Mouse (Mus musculus) midbrain, embryonic 10.5 days (tissue): ENCODE measurements around the gene Ahnak. TPM values are rescaled to one million over a fixed set of nuclear protein-coding genes. Genes with fewer than 3 reads are reported as not detected.

Source experiments
- DNase-seq: peaks from one replicate; pipeline ENCODE4 v3.0.0-alpha.2; 2017; ENCODE audit warnings: low spot score
- H3K27ac ChIP-seq: fragments of 300-500 bp; sonication (generic); replicated peaks from 2 replicates; pipeline ENCODE4 v1.5.1; 2016; ENCODE audit warnings: mild to moderate bottlenecking
- H3K27me3 ChIP-seq: fragments of 300-500 bp; sonication (generic); 2 replicates; pipeline ENCODE4 v1.6.1; 2016; ENCODE audit warnings: low read depth, mild to moderate bottlenecking; ENCODE audit not compliant: poor library complexity, severe bottlenecking
- H3K36me3 ChIP-seq: fragments of 300-500 bp; sonication (generic); 2 replicates; pipeline ENCODE4 v1.6.1; 2016; ENCODE audit warnings: mild to moderate bottlenecking, moderate library complexity
- H3K4me1 ChIP-seq: fragments of 300-500 bp; sonication (generic); 2 replicates; pipeline ENCODE4 v1.6.1; 2016
- H3K4me3 ChIP-seq: fragments of 300-500 bp; sonication (generic); 2 replicates; pipeline ENCODE4 v1.5.1; 2016; ENCODE audit warnings: mild to moderate bottlenecking, moderate library complexity
- H3K9me3 ChIP-seq: fragments of 300-500 bp; sonication (generic); replicated peaks from 2 replicates; pipeline ENCODE4 v1.6.1; 2016; ENCODE audit warnings: mild to moderate bottlenecking
- WGBS: fragments of 180-500 bp; shearing (Covaris S2); methylation state at CpG from one replicate; pipeline ENCODE4 v1.1.7; 2016; 5-methylcytosine and 5-hydroxymethylcytosine counted together
- polyA plus RNA-seq: library from polyadenylated mRNA; unstranded; fragments of >200 nt; fragmentation: Nextera tagmentation; extraction: Ambion mirVana; gene quantifications from 2 replicates; pipeline ENCODE4 v1.2.1, GENCODE M21; 2016

Ahnak gene
- polyA plus RNA-seq, 1 experiment from 2014 or later, result 6.6 TPM

DNA sequence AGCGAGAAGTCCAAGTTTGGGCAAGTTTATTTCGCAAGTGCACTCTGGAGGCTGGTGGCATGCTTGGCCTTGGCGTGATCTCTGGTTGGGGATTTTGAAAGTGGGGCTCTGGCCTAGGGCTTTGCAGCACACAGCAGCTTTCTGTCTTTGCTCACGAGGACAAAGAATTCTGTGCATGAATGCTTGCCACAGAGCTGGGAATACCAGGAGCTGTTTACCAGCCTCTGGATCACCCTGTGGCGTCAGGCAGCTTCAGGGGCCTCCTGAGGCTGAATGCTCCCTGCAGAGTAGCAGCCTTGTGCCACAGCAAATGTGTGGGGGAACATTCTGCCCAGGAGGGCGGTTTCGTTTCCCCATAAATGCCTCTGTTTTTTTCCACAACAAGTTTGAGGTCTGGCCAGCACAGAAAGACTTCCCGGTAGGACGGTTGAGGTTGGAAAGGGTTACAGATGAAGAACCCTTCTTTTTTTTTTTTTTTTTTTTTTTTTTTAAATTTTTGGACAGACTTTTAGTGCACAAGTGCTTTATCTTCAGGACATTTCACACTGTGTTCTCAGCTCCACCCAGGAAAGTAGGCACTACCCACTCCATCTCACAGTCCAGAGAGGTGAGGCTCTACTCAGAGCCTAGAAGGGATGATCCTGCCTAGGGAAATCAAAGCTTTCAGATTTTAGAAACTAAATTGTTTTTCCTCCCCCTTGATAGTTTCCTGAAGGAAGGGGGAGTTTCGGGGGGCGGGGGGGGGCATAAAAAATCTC is 34.1 kb downstream of the Ahnak start:
- Histone ChIP-seq H3K9me3 (no peaks in the 10 kb centered on the region), H3K4me1 (no peaks in the 10 kb centered on the region), H3K27me3 (no peaks in the 10 kb centered on the region), H3K27ac (no peak overlapping the region), H3K36me3 (no peaks in the 10 kb centered on the region), H3K4me3 (no peak overlapping the region)
- 57% methylated on average over 11 of the region's 11 CpGs for WGBS
- no peak for DNase-seq

DNA sequence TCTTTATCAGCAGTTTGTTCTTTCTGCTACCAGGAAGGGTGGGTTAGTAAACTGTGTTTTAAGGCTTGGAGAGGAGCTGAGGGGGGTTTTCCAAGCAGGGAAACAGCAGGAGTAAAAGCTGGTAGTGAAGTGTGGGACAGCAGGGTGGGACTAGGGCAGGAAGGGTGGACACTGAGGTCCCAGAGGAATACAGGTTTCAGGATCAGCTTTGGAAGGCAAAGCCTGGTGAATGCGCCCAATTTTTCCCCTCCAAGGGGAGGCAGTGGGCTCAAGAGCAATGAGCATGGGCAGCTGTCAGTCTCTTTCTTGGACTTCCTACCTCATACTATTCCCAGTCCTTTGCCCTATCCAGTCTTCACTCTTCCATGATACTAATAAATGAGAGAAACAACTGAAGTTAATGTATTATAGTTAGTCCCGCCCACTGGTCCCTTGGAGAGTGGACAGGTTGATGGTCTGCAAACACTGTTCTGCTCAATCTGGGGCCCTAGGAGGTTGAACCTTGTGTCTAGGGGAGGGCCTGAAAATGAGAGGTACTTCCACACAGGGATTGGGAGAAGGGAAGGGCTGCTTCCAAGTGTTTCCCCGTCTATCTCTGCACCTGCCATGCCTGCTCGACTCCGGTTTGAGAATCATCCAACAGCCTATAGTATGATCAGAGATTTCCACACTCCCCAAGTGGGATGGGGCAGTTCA is 36.6 kb downstream of the Ahnak start:
- Histone ChIP-seq H3K4me1 (no peaks in the 10 kb centered on the region), H3K27ac (no peak overlapping the region), H3K9me3 (no peaks in the 10 kb centered on the region), H3K27me3 (no peaks in the 10 kb centered on the region), H3K4me3 (no peak overlapping the region), H3K36me3 (no peaks in the 10 kb centered on the region)
- DNase-seq, result no peak
- WGBS, result 96% methylated on average over 5 of the region's 5 CpGs

DNA sequence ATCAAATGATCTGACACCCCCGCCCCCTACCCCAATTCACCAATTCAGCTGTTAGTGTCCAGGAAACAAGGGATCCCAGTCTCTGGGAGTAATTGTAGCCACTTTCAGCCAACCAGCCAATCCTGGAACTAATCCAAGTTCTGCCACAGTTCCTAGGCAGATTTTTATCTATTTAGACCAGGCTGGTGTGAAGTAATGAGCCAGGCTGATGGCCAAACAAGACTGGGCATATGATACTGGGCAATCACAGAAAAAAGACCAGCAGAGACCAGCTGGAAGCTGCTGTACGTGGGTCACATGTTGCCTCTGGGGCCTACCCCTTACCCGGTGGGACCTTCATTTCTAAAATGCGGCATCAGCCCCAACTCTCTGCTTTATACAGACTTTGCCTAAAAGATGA is 37.5 kb downstream of the Ahnak start:
- no peaks in the 10 kb centered on the region for H3K9me3 ChIP-seq
- H3K4me1 ChIP-seq, result no peaks in the 10 kb centered on the region
- H3K27me3 ChIP-seq, result no peaks in the 10 kb centered on the region
- H3K27ac ChIP-seq, result no peak overlapping the region
- 95% methylated on average over 4 of the region's 4 CpGs for WGBS
- no peak overlapping the region for H3K4me3 ChIP-seq
- H3K36me3 ChIP-seq, result no peaks in the 10 kb centered on the region
- DNase-seq, result no peak

DNA sequence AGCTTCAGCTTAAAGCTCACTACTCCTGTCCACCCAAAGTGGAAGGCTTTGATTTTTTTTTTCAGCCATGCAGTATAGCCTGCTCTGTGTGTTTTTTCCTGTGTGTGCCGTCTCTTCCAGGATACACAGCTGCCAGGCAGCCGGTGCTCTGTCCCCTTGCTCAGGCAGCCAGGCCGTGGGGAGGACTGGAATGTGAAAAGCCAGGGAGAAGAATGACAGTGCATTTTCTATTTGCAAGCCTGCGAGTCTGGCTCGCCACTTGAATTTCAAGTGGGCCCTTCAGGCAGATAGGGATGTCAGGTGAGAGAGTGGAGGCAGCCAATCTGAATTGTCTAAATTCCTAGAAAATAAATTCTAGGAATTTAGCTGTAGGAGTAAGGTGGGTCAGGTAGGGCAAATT is 38.7 kb downstream of the Ahnak start:
- Histone ChIP-seq H3K27ac (no peak overlapping the region), H3K36me3 (no peaks in the 10 kb centered on the region), H3K9me3 (no peaks in the 10 kb centered on the region), H3K27me3 (no peaks in the 10 kb centered on the region), H3K4me1 (no peaks in the 10 kb centered on the region), H3K4me3 (no peak overlapping the region)
- WGBS, result 42% methylated on average over 5 of the region's 5 CpGs
- no peak for DNase-seq

DNA sequence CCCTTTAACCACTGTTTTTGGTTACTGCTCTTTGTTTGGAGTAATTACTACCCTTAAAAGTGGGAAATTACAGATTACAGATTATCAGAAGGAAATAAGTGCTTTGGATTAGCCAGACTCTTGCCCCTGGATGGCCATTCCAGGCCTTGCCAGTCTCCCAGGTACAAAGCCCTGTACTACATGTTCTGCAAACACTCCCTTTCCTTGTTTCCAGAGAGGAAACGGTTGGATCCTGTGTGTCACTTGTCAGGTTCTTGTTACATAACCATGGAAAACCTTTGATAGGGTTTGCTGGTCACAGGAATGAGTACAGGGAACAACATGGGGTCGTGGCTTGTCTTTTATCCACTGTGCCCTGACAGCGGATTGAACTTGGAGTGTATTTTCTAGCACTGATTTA is 39.3 kb downstream of the Ahnak start:
- no peak overlapping the region for H3K4me3 ChIP-seq
- DNase-seq, result no peak
- H3K27ac ChIP-seq, result no peak overlapping the region
- H3K27me3 ChIP-seq, result no peaks in the 10 kb centered on the region
- H3K9me3 ChIP-seq, result no peaks in the 10 kb centered on the region
- H3K4me1 ChIP-seq, result no peaks in the 10 kb centered on the region
- no peaks in the 10 kb centered on the region for H3K36me3 ChIP-seq
- 81% methylated on average over 3 of the region's 3 CpGs for WGBS

DNA sequence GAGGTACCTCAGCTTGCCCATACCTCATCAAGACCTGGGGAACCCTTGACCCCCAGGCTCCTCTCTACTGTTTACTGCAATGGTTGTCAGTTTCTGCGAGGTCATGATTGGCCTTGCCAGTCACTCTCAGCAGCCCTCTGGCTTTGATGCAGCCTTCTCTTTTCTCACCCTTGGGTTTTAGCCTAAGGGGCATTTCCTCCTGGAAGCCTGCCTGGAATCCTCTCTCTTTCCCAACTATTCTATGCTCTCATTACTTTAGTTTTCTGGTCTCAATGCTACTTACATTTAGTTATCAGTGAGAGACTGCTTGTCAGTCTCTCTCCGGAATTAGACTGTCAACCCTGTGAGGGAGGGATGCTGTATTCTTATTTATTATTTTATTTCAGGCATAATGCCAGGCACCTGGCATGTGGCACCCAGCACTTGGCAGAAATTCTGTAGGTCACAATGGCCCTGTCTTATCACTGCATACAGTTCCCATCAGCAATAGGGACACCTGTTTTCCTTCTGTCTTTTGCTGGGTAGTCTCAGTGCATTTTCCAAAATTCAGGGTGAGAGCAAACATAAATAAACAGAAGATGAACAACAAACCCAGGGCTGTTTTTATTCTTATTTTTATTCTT is 40.7 kb downstream of the Ahnak start:
- Histone ChIP-seq H3K4me1 (no peaks in the 10 kb centered on the region), H3K27me3 (no peaks in the 10 kb centered on the region), H3K27ac (no peak overlapping the region), H3K4me3 (no peak overlapping the region), H3K9me3 (no peaks in the 10 kb centered on the region), H3K36me3 (no peaks in the 10 kb centered on the region)
- WGBS, result 87% methylated on average over 2 of the region's 2 CpGs
- no peak for DNase-seq

DNA sequence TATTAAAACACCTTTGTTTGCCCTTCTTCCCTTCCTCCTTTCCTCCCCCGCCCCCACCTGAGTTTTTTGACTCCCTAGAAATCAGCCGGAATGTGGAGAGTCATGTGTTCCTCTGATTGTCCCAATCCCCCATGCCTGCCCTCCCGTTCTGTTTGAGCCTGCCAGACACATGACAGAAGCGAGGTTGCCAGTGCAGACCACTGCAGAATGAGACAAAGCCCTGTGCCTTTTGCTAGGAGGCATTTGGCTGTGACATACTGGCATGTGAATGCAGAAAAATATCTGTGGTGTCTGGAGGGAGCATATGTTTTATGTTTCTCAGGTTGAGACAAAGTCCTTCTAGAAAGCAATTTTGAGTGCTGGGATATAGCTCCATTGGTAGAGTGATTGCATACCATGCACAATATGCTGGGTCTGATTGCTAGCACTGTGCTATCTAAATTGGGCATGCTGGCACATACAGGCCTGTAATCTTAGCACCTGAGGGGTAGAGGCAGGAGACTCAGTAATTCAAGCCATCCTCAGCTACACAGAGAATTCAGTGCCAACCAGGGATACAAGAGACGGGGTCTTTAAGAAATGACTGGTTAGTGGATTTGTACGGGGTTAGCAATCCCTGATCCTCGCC is 43.5 kb downstream of the Ahnak start:
- Histone ChIP-seq H3K36me3 (no peaks in the 10 kb centered on the region), H3K27me3 (no peaks in the 10 kb centered on the region), H3K27ac (no peak overlapping the region), H3K4me1 (no peaks in the 10 kb centered on the region), H3K9me3 (no peaks in the 10 kb centered on the region), H3K4me3 (no peak overlapping the region)
- 64% methylated on average over 7 of the region's 7 CpGs for WGBS
- DNase-seq, result no peak

DNA sequence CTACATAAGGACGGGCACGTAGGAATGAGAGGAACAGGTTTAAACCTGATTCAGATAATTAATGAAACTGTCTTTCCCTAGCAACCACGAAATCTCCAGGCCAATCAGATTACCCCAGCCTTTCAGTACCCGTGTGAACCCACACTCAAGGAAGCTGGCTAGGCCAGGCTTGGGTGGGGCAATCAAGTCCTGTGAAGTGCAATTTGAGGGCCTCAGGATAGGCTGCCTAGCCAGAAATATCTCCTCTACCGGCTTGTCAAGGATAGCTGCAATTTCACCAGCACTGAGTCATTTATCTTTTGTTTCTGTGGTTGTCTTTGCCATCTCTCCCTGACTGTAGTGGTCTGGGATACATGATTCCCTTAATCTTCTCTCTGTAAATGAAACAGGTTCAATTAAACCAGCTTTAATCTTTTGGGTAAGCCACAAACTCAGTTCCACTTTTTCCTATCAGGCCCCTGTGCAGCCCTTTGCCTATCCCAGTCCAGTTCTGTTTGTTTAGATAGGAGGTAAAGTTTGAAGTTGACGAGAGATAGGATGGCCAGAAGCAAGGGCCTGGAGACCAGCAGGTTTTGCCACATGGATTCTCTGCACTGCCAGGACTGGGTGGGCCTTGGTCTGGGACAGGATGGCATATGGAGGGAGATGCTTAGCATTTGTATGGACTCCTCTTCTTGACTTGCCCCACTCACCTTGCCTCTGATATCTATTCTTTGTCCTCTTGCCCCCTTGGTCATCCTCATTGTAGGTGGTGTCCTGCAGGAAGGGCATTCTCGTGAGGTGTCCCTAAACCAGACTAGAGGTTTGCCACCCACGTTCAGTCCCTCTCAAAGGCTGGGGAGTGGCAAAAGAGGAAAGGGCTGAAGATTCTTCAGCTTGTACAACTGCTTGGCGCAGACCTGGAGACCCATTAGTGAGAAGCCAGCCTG is 44.6 kb downstream of the Ahnak start:
- no peaks in the 10 kb centered on the region for H3K4me1 ChIP-seq
- H3K27me3 ChIP-seq, result no peaks in the 10 kb centered on the region
- H3K4me3 ChIP-seq, result no peak overlapping the region
- DNase-seq, result no peak
- WGBS, result 77% methylated on average over 9 of the region's 9 CpGs
- H3K36me3 ChIP-seq, result no peaks in the 10 kb centered on the region
- no peaks in the 10 kb centered on the region for H3K9me3 ChIP-seq
- H3K27ac ChIP-seq, result no peak overlapping the region

DNA sequence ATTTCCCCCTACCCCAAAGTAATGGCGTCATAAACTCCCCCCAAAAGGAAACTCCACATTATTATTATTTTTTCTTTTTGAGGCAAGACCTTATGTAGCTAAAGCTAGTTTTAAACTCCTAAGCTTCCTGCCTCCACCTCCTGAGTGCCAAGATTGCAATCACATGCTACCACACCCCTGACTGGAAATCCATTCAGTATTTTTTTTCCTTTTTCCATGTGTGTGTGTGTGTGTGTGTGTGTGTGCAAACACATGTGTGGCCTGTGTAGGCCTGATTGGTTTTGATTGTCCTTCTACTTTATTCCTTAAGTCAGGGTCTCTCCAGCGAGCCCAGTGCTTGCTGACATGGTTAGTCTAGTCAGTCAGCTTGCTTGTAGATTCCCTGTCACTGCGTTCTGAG is 45.4 kb downstream of the Ahnak start:
- WGBS, result 87% methylated on average over 3 of the region's 3 CpGs
- H3K27ac ChIP-seq, result no peak overlapping the region
- DNase-seq, result no peak
- H3K9me3 ChIP-seq, result no peaks in the 10 kb centered on the region
- no peak overlapping the region for H3K4me3 ChIP-seq
- no peaks in the 10 kb centered on the region for H3K4me1 ChIP-seq
- H3K27me3 ChIP-seq, result no peaks in the 10 kb centered on the region
- H3K36me3 ChIP-seq, result no peaks in the 10 kb centered on the region

DNA sequence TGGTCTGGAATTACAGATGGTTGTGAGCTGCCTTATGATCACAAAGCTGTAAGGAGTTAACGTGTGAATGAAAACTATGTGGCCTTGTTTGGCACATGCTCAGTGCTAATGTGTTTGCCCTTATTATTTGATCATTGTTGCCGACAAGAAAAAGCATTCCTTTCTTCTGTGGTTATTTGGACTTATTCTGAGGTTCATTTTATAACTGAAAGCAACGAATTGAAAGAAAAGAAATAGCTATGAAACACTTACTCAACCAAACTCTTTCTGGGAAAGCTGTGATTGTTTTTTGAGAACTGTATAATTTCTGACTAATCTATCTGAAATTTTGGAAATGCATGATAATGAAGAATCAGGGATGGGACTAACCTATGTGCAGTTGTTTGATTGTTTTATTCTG is 46.0 kb downstream of the Ahnak start:
- Histone ChIP-seq H3K4me3 (no peak overlapping the region), H3K9me3 (no peaks in the 10 kb centered on the region), H3K27me3 (no peaks in the 10 kb centered on the region), H3K4me1 (no peaks in the 10 kb centered on the region), H3K27ac (no peak overlapping the region), H3K36me3 (no peaks in the 10 kb centered on the region)
- 85% methylated on average over 3 of the region's 3 CpGs for WGBS
- no peak for DNase-seq

DNA sequence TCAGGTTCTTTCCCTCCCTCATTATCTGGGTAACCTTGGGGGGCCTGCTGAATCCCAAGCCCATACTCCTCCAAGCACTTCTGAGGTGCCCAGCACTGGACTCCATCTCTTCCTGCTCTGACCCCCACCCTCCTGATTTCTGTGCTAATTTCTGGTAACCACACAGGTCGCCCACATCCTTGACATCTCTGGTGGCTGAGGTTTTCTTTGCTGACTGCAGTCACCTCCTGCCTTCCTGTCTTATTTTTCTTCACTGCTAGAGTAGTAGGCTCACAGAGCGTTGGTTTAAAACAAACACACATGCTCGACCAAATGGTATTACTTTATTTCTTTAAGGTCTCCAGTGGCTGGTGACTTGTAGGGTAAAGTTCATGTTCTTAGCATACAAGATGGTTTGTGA is 49.1 kb downstream of the Ahnak start:
- no peak for DNase-seq
- 65% methylated on average over 3 of the region's 3 CpGs for WGBS
- Histone ChIP-seq H3K4me3 (no peak overlapping the region), H3K27me3 (no peaks in the 10 kb centered on the region), H3K4me1 (no peaks in the 10 kb centered on the region), H3K36me3 (no peaks in the 10 kb centered on the region), H3K27ac (no peak overlapping the region), H3K9me3 (no peaks in the 10 kb centered on the region)

DNA sequence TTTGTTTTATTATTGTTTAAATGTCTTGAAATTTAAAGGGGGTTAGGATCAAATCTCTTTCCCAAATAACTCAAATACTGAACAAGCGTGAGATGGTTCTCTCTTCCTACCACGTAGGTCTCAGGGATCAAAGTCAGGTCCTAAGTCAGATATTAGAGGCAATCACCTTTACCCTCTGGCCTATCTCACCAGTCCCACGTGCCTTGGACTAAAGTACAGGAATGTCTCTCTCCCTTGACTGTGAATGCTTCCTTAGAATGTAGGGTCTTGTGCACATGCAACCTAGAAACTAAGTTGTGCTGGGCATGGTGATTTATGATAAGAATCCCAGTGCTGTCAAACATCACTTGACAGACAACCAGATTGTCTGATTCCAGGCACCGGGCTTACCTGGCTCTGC is 50.2 kb downstream of the Ahnak start:
- Histone ChIP-seq H3K27ac (no peak overlapping the region), H3K27me3 (no peaks in the 10 kb centered on the region), H3K4me3 (no peak overlapping the region), H3K36me3 (no peaks in the 10 kb centered on the region), H3K9me3 (no peaks in the 10 kb centered on the region), H3K4me1 (no peaks in the 10 kb centered on the region)
- DNase-seq, result no peak
- 70% methylated on average over 4 of the region's 4 CpGs for whole genome bisulfite sequencing
